Mouse (Mus musculus) ES-E14 (cell line): ENCODE measurements around the gene Hnrnpul2.
A peak's percentile ranks its signal among the peaks of the same experiment; 100 is the strongest.

Experiments
- HCFC1 ChIP-seq: IDR thresholded peaks from 2 replicates; pipeline ENCODE4 v1.6.1; 2012; ENCODE audit warnings: low read length, inconsistent platforms, borderline replicate concordance; ENCODE audit not compliant: insufficient read depth
- MAFK ChIP-seq: IDR thresholded peaks from 2 replicates; pipeline ENCODE4 v1.6.1; 2014; ENCODE audit warnings: mild to moderate bottlenecking, low read depth, low read length, inconsistent platforms; ENCODE audit not compliant: insufficient read depth
- ZC3H11A ChIP-seq: IDR thresholded peaks from 2 replicates; pipeline ENCODE4 v1.6.1; 2012; ENCODE audit warnings: low read depth, mild to moderate bottlenecking, inconsistent platforms, low read length, borderline replicate concordance

DNA sequence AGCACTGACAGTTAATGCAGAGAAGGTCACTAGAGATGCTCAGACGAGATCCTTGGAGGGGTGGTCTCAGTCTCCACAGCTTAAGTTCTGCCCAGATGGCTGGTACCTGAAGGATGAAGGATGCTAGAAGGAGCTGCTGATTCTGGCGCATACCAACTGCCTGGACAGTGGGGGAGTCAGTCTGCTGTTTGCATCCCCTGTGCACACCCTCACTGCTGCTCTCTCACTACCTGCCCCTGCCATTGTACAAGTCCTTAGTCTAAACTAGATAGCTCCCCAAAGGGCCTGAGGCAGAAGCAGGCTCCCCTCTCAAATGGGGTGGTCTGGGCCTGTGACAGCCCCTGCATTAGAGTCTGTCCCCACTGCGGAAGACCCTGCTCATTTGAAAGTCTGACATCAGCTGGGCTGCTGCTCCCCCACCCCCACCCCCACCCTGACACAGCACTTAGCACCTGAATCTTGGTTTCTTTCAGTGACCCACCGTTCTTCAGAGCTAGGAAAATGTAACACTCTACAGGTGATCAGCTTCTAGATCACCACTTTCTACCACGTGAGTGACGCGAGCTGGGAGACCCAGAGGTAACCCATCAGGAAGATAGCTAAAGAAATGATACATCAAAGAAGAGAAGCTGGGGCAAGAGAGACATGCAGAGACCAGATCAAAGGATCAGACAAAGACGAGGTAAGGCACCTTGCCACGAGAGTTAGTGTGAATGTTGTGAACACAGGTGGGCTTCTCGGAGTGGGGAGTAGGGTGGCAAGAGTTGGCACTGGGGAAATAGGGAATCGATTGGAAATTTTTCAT lies 19.5 kb downstream of the Hnrnpul2 start, which contains the start of gene Gng3:
- TF ChIP-seq ZC3H11A (no peak), MAFK (peak; percentile 71), HCFC1 (no peak)
